Mouse (Mus musculus): ENCODE measurements at regions not wholly inside any gene's neighbourhood (a gene's known extent, or its start where the extent isn't known, plus 50 kb on each side); places are given as distances from the start of the nearest gene placed in this dataset.

GRCm38 (mm10) chr16:12897267-12897666 lies 212.2 kb upstream of the Ercc4 start:
- Histone ChIP-seq H3K27ac (ENCODE audit: low read length) (no peak overlapping the region), H3K4me3 (replicated peaks; ENCODE audit: low read length) (no peak overlapping the region), H3K27me3 (ENCODE audit: control insufficient read depth, insufficient read depth, low read length) (no peaks in the 10 kb centered on the region), H3K9me3 (replicated peaks; ENCODE audit: control insufficient read depth, low read length) (no peaks in the 10 kb centered on the region), H3K4me1 (ENCODE audit: control insufficient read depth, insufficient read depth, low read length) (no peaks in the 10 kb centered on the region), H3K36me3 (ENCODE audit: control insufficient read depth, insufficient read depth, low read length) (no peaks in the 10 kb centered on the region), H3K4me2 (ENCODE audit: low read depth, low read length) (no peak overlapping the region), H3K9ac (ENCODE audit: low read length) (no peak overlapping the region)
- 64% methylated on average over 1 of the region's 1 CpGs for WGBS
- ATAC-seq (ENCODE audit: insufficient read depth, low FRiP score): no peak

GRCm38 (mm10) chr16:12900670-12901069 lies 208.8 kb upstream of the Ercc4 start:
- Histone ChIP-seq H3K4me2 (ENCODE audit: low read depth, low read length) (no peak overlapping the region), H3K9me3 (replicated peaks; ENCODE audit: control insufficient read depth, low read length) (no peaks in the 10 kb centered on the region), H3K27me3 (ENCODE audit: control insufficient read depth, insufficient read depth, low read length) (no peaks in the 10 kb centered on the region), H3K27ac (ENCODE audit: low read length) (no peak overlapping the region), H3K36me3 (ENCODE audit: control insufficient read depth, insufficient read depth, low read length) (no peaks in the 10 kb centered on the region), H3K4me3 (replicated peaks; ENCODE audit: low read length) (no peak overlapping the region), H3K4me1 (ENCODE audit: control insufficient read depth, insufficient read depth, low read length) (no peaks in the 10 kb centered on the region), H3K9ac (ENCODE audit: low read length) (no peak overlapping the region)
- ATAC-seq (ENCODE audit: insufficient read depth, low FRiP score): no peak
- 79% methylated on average over 8 of the region's 8 CpGs for WGBS

GRCm38 (mm10) chr16:12901096-12901995 lies 208.1 kb upstream of the Ercc4 start:
- 81% methylated on average over 9 of the region's 9 CpGs for WGBS
- ATAC-seq (ENCODE audit: insufficient read depth, low FRiP score): no peak
- Histone ChIP-seq H3K4me1 (ENCODE audit: control insufficient read depth, insufficient read depth, low read length) (no peaks in the 10 kb centered on the region), H3K27ac (ENCODE audit: low read length) (no peak overlapping the region), H3K9ac (ENCODE audit: low read length) (no peak overlapping the region), H3K36me3 (ENCODE audit: control insufficient read depth, insufficient read depth, low read length) (no peaks in the 10 kb centered on the region), H3K9me3 (replicated peaks; ENCODE audit: control insufficient read depth, low read length) (no peaks in the 10 kb centered on the region), H3K4me2 (ENCODE audit: low read depth, low read length) (no peak overlapping the region), H3K4me3 (replicated peaks; ENCODE audit: low read length) (no peak overlapping the region), H3K27me3 (ENCODE audit: control insufficient read depth, insufficient read depth, low read length) (no peaks in the 10 kb centered on the region)

GRCm38 (mm10) chr16:12901996-12902319 lies 207.5 kb upstream of the Ercc4 start:
- Histone ChIP-seq H3K4me2 (ENCODE audit: low read depth, low read length) (no peak overlapping the region), H3K36me3 (ENCODE audit: control insufficient read depth, insufficient read depth, low read length) (no peaks in the 10 kb centered on the region), H3K4me3 (replicated peaks; ENCODE audit: low read length) (no peak overlapping the region), H3K9ac (ENCODE audit: low read length) (no peak overlapping the region), H3K27ac (ENCODE audit: low read length) (no peak overlapping the region), H3K9me3 (replicated peaks; ENCODE audit: control insufficient read depth, low read length) (no peaks in the 10 kb centered on the region), H3K4me1 (ENCODE audit: control insufficient read depth, insufficient read depth, low read length) (no peaks in the 10 kb centered on the region), H3K27me3 (ENCODE audit: control insufficient read depth, insufficient read depth, low read length) (no peaks in the 10 kb centered on the region)
- no peak for ATAC-seq (ENCODE audit: insufficient read depth, low FRiP score)

GRCm38 (mm10) chr16:12903161-12903560 lies 206.3 kb upstream of the Ercc4 start:
- no peak for ATAC-seq (ENCODE audit: insufficient read depth, low FRiP score)
- no peak overlapping the region for H3K27ac ChIP-seq (ENCODE audit: low read length)
- WGBS: 90% methylated on average over 2 of the region's 2 CpGs
- H3K27me3 ChIP-seq (ENCODE audit: control insufficient read depth, insufficient read depth, low read length): no peaks in the 10 kb centered on the region
- H3K9ac ChIP-seq (ENCODE audit: low read length): no peak overlapping the region
- H3K4me2 ChIP-seq (ENCODE audit: low read depth, low read length): no peak overlapping the region
- no peaks in the 10 kb centered on the region for H3K9me3 ChIP-seq (replicated peaks; ENCODE audit: control insufficient read depth, low read length)
- H3K4me1 ChIP-seq (ENCODE audit: control insufficient read depth, insufficient read depth, low read length): no peaks in the 10 kb centered on the region
- H3K4me3 ChIP-seq (replicated peaks; ENCODE audit: low read length): no peak overlapping the region
- no peaks in the 10 kb centered on the region for H3K36me3 ChIP-seq (ENCODE audit: control insufficient read depth, insufficient read depth, low read length)

GRCm38 (mm10) chr16:12904937-12905336 lies 204.5 kb upstream of the Ercc4 start:
- H3K4me2 ChIP-seq (ENCODE audit: low read depth, low read length): no peak overlapping the region
- H3K4me1 ChIP-seq (ENCODE audit: control insufficient read depth, insufficient read depth, low read length): no peaks in the 10 kb centered on the region
- no peaks in the 10 kb centered on the region for H3K36me3 ChIP-seq (ENCODE audit: control insufficient read depth, insufficient read depth, low read length)
- no peak overlapping the region for H3K4me3 ChIP-seq (replicated peaks; ENCODE audit: low read length)
- no peaks in the 10 kb centered on the region for H3K27me3 ChIP-seq (ENCODE audit: control insufficient read depth, insufficient read depth, low read length)
- H3K9ac ChIP-seq (ENCODE audit: low read length): no peak overlapping the region
- WGBS: 50% methylated on average over 1 of the region's 1 CpGs
- no peak overlapping the region for H3K27ac ChIP-seq (ENCODE audit: low read length)
- no peaks in the 10 kb centered on the region for H3K9me3 ChIP-seq (replicated peaks; ENCODE audit: control insufficient read depth, low read length)
- no peak for ATAC-seq (ENCODE audit: insufficient read depth, low FRiP score)

- Histone ChIP-seq H3K36me3 (ENCODE audit: control insufficient read depth, insufficient read depth, low read length) (no peaks in the 10 kb centered on the region), H3K27me3 (ENCODE audit: control insufficient read depth, insufficient read depth, low read length) (no peaks in the 10 kb centered on the region), H3K9me3 (replicated peaks; ENCODE audit: control insufficient read depth, low read length) (no peaks in the 10 kb centered on the region), H3K4me1 (ENCODE audit: control insufficient read depth, insufficient read depth, low read length) (no peaks in the 10 kb centered on the region), H3K27ac (ENCODE audit: low read length) (no peak overlapping the region), H3K4me3 (replicated peaks; ENCODE audit: low read length) (no peak overlapping the region), H3K4me2 (ENCODE audit: low read depth, low read length) (no peak overlapping the region), H3K9ac (ENCODE audit: low read length) (no peak overlapping the region)
- WGBS: 89% methylated on average over 6 of the region's 6 CpGs
- no peak for ATAC-seq (ENCODE audit: insufficient read depth, low FRiP score)
Observed at GRCm38 (mm10) chr16:12924668-12925067, 184.8 kb upstream of the Ercc4 start.

GRCm38 (mm10) chr16:12925931-12926330 lies 183.6 kb upstream of the Ercc4 start:
- Histone ChIP-seq H3K4me1 (ENCODE audit: control insufficient read depth, insufficient read depth, low read length) (no peaks in the 10 kb centered on the region), H3K9me3 (replicated peaks; ENCODE audit: control insufficient read depth, low read length) (no peaks in the 10 kb centered on the region), H3K27me3 (ENCODE audit: control insufficient read depth, insufficient read depth, low read length) (no peaks in the 10 kb centered on the region), H3K36me3 (ENCODE audit: control insufficient read depth, insufficient read depth, low read length) (no peaks in the 10 kb centered on the region), H3K9ac (ENCODE audit: low read length) (no peak overlapping the region), H3K27ac (ENCODE audit: low read length) (no peak overlapping the region), H3K4me3 (replicated peaks; ENCODE audit: low read length) (no peak overlapping the region), H3K4me2 (ENCODE audit: low read depth, low read length) (no peak overlapping the region)
- no peak for ATAC-seq (ENCODE audit: insufficient read depth, low FRiP score)
- WGBS: 78% methylated on average over 9 of the region's 9 CpGs

- Histone ChIP-seq H3K9ac (ENCODE audit: low read length) (no peak overlapping the region), H3K4me2 (ENCODE audit: low read depth, low read length) (no peak overlapping the region), H3K27me3 (ENCODE audit: control insufficient read depth, insufficient read depth, low read length) (no peaks in the 10 kb centered on the region), H3K36me3 (ENCODE audit: control insufficient read depth, insufficient read depth, low read length) (no peaks in the 10 kb centered on the region), H3K4me3 (replicated peaks; ENCODE audit: low read length) (no peak overlapping the region), H3K27ac (ENCODE audit: low read length) (no peak overlapping the region), H3K4me1 (ENCODE audit: control insufficient read depth, insufficient read depth, low read length) (no peaks in the 10 kb centered on the region), H3K9me3 (replicated peaks; ENCODE audit: control insufficient read depth, low read length) (no peaks in the 10 kb centered on the region)
- no peak for ATAC-seq (ENCODE audit: insufficient read depth, low FRiP score)
- WGBS: 66% methylated on average over 6 of the region's 6 CpGs
Observed at GRCm38 (mm10) chr16:12931111-12931510, 178.4 kb upstream of the Ercc4 start.
